Mouse (Mus musculus) liver, embryonic 14.5 days (tissue): ENCODE measurements at regions not wholly inside any gene's neighbourhood (a gene's known extent, or its start where the extent isn't known, plus 50 kb on each side); places are given as distances from the start of the nearest gene placed in this dataset.

Source experiments
- ATAC-seq: fragments of 200-750 bp; cut with Nextera tagmentation; 2 replicates; pipeline ENCODE4 v1.8.0; 2017; ENCODE audit warnings: moderate number of reproducible peaks, mild to moderate bottlenecking, moderate library complexity; ENCODE audit not compliant: insufficient read depth
- DNase-seq, 3 experiments: peaks; one replicate each; pipeline ENCODE4 v3.0.0-alpha.2; 2012 to 2013; ENCODE audit warnings: low read depth in 3 of 3, low spot score in 3 of 3
- H3K27ac ChIP-seq: fragments of 300-500 bp; sonication (generic); 2 replicates; pipeline ENCODE4 v1.5.1; 2014; ENCODE audit warnings: moderate library complexity, mild to moderate bottlenecking, control low read depth, inconsistent platforms
- H3K27me3 ChIP-seq: fragments of 300-500 bp; sonication (generic); 2 replicates; pipeline ENCODE4 v1.6.1; 2014; ENCODE audit warnings: mild to moderate bottlenecking, low read length, moderate library complexity; ENCODE audit not compliant: control insufficient read depth, insufficient read depth
- H3K36me3 ChIP-seq: fragments of 300-500 bp; sonication (generic); replicated peaks from 2 replicates; pipeline ENCODE4 v1.6.1; 2014; ENCODE audit warnings: low read depth; ENCODE audit not compliant: control insufficient read depth, insufficient read depth
- H3K4me1 ChIP-seq, 2 experiments: fragments of 200-500 bp in 1 of 2; fragments of 300-500 bp in 1 of 2; sonication (generic) in 1 of 2; replicated peaks; 2 replicates each; pipeline ENCODE4 v1.6.1; 2012 to 2014; ENCODE audit warnings: antibody characterized with exemption in 1 of 2, inconsistent platforms in 1 of 2, low read length in 1 of 2; ENCODE audit not compliant: control insufficient read depth in 2 of 2, insufficient read depth in 2 of 2
- H3K4me2 ChIP-seq: fragments of 300-500 bp; sonication (generic); 2 replicates; pipeline ENCODE4 v1.6.1; 2014; ENCODE audit warnings: low read depth, mild to moderate bottlenecking, control low read depth, moderate library complexity
- H3K4me3 ChIP-seq, 2 experiments: fragments of 200-500 bp in 1 of 2; fragments of 300-500 bp in 1 of 2; sonication (generic) in 1 of 2; 2 replicates each; pipeline ENCODE4 v1.5.1; 2012 to 2014; ENCODE audit warnings: low read depth in 2 of 2, low read length in 2 of 2, mild to moderate bottlenecking in 2 of 2, control low read depth in 1 of 2, inconsistent platforms in 1 of 2, moderate library complexity in 1 of 2; ENCODE audit not compliant: insufficient read depth in 1 of 2
- H3K9ac ChIP-seq: fragments of 300-500 bp; sonication (generic); replicated peaks from 2 replicates; pipeline ENCODE4 v1.6.1; 2014; ENCODE audit warnings: mild to moderate bottlenecking, control low read depth, moderate library complexity
- H3K9me3 ChIP-seq: fragments of 300-500 bp; sonication (generic); 2 replicates; pipeline ENCODE4 v1.6.1; 2016; ENCODE audit warnings: low read length, mixed read lengths; ENCODE audit not compliant: control insufficient read depth
- CTCF ChIP-seq: IDR thresholded peaks from 2 replicates; pipeline ENCODE4 v1.5.1; 2016; ENCODE audit warnings: antibody characterized with exemption, low read depth, control low read depth
- EP300 ChIP-seq: IDR thresholded peaks from 2 replicates; pipeline ENCODE4 v1.6.1; 2016; ENCODE audit warnings: antibody characterized with exemption, low read depth
- WGBS: fragments of 180-500 bp; shearing (Covaris S2); extraction: QIAGEN DNeasy Blood & Tissue Kit; methylation state at CpG from one replicate; pipeline ENCODE4 v1.1.7; 2014; ENCODE audit not compliant: insufficient replicate concordance; 5-methylcytosine and 5-hydroxymethylcytosine counted together

DNA sequence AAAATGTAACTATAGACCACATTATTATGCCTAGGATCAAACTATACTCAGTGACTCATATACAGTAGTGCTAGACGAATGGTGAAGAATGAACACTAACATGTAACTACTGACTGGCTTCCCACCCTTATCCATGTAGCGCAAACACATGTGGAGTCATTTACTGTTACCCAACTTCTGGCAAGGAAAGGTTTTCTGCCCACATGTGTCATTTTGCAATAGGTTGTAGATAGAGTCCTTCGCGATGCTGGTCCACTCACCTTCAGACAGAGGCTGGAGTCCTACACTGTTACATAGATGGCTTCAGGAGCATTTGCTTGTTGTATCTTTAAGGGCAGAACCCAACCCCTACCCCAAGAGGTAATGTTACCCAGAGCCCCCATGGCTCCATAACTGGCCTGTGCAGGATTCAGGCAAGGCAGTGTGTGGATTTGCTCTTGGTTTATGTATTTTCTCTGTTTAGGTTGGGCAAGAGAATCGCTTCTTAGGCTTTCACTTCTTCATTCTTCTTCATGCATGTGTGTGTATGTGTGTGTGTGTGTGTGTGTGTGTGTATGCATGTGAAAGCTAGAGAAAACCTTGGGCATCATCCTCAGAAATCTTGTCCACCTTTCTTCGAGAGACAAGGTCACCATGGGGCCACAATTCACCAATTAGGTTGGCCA, 183.8 kb downstream of the Mex3b start:
- Histone ChIP-seq H3K27me3 (no peaks in the 10 kb centered on the region), H3K4me2 (no peak overlapping the region), H3K4me1 (no peaks in the 10 kb centered on the region), H3K9me3 (no peaks in the 10 kb centered on the region), H3K9ac (no peak overlapping the region), H3K4me3 (no peak overlapping the region), H3K27ac (no peak overlapping the region), H3K36me3 (no peaks in the 10 kb centered on the region)
- ATAC-seq: no peak
- DNase-seq: no peak
- TF ChIP-seq EP300 (no peak), CTCF (no peak)
- WGBS: 70% methylated on average over 6 of the region's 6 CpGs

DNA sequence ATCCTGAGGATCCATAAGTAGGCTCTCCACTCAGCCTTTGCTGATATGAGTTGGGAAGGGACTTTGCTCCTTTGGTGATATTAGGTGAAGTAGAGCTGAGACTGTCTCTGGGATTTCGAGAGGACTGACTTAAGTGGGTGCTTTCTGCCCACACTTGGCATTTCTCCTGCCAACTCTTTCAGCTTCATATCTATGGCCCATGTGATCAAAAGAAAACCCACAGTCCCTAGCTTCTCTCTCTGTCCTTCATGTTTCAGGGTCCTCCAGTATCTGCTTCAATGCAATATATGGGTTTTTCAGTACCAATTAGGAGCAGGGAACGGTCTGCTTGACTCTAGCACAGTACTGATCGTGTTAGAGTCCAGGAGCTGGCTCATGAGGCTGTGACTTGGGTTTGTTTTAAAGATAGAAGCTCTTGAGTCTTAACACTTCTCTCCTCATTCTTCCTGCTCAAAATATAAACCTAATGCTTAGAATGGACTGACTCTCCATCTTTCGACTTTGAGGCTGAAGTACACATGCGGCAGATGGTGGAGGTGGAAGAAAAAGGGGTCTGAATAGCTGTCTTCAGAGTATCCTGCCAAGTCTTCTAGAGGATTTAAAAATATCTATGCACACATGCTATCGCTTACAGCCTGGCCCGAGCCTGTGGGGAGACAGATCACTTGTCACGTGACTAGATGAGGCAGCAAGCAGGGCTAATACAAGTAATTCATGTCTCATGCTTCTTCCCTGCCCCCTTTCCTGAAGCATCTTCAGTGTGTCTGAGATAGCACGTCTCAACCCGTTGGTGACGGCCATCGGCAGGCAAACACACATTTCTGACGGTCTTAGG, 189.2 kb downstream of the Mex3b start:
- peak; percentile 15; the same call in 1 of the 2 replicates for ATAC-seq
- H3K9me3 ChIP-seq: no peaks in the 10 kb centered on the region
- H3K27ac ChIP-seq: no peak overlapping the region
- no peak overlapping the region for H3K4me3 ChIP-seq
- H3K27me3 ChIP-seq: no peaks in the 10 kb centered on the region
- TF ChIP-seq CTCF (no peak), EP300 (no peak)
- peaks cover 0 to 4% of the 10 kb centered on the region in 2 experiments; a peak in 2 of 4 replicates for H3K4me1 ChIP-seq
- WGBS: 50% methylated on average over 13 of the region's 13 CpGs
- no peak overlapping the region for H3K4me2 ChIP-seq
- no peak for DNase-seq
- no peaks in the 10 kb centered on the region for H3K36me3 ChIP-seq
- no peak overlapping the region for H3K9ac ChIP-seq

DNA sequence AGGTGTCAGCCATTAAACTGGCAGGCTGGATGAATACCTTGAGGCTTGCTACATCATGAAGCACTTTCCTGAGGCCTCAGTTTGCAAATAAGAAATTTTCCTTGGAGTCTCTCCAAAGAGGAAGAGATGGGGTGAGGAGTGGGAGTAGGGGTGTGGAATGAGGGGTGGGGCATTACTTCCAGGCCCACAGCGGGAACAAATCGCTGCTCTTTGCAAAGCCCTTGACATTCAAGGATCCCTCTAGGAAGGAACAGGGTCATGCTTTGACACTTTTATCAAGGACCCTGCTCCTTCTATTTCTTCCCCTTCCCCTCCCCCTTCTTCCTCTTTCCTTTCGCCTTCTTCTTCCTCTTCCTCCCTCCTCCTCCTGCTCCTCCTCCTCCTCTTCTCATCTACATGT, 193.2 kb downstream of the Mex3b start:
- no peaks in the 10 kb centered on the region for H3K9me3 ChIP-seq
- ATAC-seq: no peak
- 43% methylated on average over 3 of the region's 3 CpGs for WGBS

GRCm38 (mm10) chr7:83060733-83061132, 193.6 kb downstream of the Mex3b start:
- H3K9me3 ChIP-seq: no peaks in the 10 kb centered on the region
- no peak overlapping the region for H3K4me3 ChIP-seq
- 48% methylated on average over 5 of the region's 5 CpGs for WGBS
- peaks cover 0 to 4% of the 10 kb centered on the region in 2 experiments; a peak in 2 of 4 replicates for H3K4me1 ChIP-seq
- TF ChIP-seq EP300 (no peak), CTCF (no peak)
- H3K27ac ChIP-seq: no peak overlapping the region
- DNase-seq (no peak), ATAC-seq (no peak)
- H3K36me3 ChIP-seq: no peaks in the 10 kb centered on the region
- H3K4me2 ChIP-seq: no peak overlapping the region
- no peak overlapping the region for H3K9ac ChIP-seq
- H3K27me3 ChIP-seq: no peaks in the 10 kb centered on the region

More for the DNA sequence above, 193.2 kb downstream of the Mex3b start:
- Histone ChIP-seq H3K27ac (no peak overlapping the region), H3K27me3 (no peaks in the 10 kb centered on the region), H3K4me3 (no peak overlapping the region), H3K4me2 (no peak overlapping the region), H3K9ac (no peak overlapping the region), H3K36me3 (no peaks in the 10 kb centered on the region), H3K4me1 (peaks cover 0 to 4% of the 10 kb centered on the region in 2 experiments; a peak in 2 of 4 replicates)
- TF ChIP-seq CTCF (no peak), EP300 (no peak)
- DNase-seq: no peak
